Mouse (Mus musculus): Measurements from ENCODE around the gene 6030458C11Rik.

The 6030458C11Rik gene

DNA sequence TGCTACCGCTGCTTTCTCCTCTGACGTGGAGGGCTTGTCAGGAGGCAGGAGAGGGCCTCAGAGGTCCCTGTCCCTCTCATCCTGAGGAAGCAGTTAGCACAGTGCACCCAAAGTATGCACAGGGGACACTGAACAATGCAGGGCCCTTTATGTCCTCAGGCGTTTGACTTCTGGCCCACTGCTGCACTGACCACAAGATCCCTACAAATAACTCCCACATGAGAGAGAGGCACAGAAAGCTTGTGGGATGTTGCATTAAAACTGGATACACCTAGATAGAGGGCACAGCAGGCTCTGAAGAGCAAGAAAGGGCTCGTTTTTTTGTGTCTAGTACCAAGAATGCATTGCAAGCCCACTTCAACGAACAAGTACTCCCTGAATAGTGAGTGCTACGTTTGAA lies 30.1 kb downstream of the 6030458C11Rik start:
- TF ChIP-seq GATA4 (IDR thresholded peaks at IDR 0.05; ENCODE audit: insufficient replicate concordance, low read length) = no peak

- no peak for TF ChIP-seq GATA4 (IDR thresholded peaks at IDR 0.05; ENCODE audit: insufficient replicate concordance, low read length)
These were observed 35.0 kb downstream of the 6030458C11Rik start for GRCm38 (mm10) chr15:12789406-12789867.

DNA sequence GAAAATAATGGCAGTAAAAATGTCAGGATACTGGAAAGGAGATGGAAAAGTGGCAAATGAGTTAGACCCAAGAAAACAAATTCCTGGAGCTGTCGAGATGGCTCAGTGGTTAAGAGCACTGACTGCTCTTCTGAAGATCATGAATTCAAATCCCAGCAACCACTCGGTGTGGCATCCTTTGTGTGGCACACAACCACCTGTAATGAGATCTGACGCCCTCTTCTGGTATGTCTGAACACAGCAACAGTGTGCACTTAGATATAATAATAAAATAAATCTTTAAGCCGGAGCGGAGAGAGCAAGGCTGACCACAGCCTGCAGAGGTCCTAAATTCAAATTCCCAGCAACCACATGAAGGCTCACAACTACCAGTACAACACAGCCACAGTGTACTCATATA lies 35.9 kb downstream of the 6030458C11Rik start:
- no peak for TF ChIP-seq GATA4 (IDR thresholded peaks at IDR 0.05; ENCODE audit: insufficient replicate concordance, low read length)

DNA sequence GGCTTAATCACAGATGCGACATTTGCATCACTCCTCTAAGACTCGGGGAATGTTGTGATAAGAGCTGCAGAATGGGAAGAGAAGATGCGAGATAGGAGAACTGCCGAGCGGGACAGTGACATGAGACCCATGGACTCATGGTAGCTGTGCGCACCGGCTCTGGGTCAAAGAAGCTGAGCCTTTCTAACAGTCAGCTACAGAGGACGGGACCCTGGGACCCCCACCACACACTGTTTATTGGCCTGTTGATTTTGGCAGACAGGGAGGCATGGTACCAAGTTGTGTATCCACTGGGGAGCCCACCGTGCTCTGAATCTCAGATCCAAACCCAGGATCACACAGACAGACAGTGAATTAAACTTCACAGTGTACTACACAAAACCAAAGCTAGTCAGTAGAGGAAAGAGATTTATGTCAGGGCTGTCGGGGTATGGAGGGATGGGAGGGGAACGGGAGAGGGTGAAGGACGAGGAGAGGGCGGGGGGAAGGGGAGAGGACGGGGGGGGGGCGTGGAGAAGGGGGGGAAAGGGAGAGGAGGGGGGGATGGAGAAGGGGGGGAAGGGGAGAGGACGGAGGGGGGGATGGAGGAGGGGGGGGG lies 42.6 kb downstream of the 6030458C11Rik start:
- TF ChIP-seq GATA4 (IDR thresholded peaks at IDR 0.05; ENCODE audit: insufficient replicate concordance, low read length) = no peak

DNA sequence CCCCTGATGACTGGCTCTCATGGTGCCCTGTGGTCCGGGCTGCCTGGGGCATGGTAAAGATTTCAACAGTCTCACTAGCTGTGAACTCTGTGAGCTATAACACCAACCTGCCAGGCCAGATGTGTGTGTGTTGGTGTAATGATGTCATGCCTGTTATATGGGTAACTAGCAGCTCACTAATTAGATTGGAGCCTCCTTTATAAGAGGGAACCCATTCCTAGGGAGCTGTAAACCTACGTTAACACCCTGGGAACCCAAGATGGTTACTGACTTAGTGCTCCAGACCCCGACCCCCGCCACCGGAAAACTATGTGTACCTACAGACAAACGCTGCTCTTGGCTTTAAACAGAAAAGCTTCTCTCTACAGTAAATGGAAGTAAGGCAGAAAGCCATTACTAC lies 43.2 kb downstream of the 6030458C11Rik start:
- no peak for TF ChIP-seq GATA4 (IDR thresholded peaks at IDR 0.05; ENCODE audit: insufficient replicate concordance, low read length)

DNA sequence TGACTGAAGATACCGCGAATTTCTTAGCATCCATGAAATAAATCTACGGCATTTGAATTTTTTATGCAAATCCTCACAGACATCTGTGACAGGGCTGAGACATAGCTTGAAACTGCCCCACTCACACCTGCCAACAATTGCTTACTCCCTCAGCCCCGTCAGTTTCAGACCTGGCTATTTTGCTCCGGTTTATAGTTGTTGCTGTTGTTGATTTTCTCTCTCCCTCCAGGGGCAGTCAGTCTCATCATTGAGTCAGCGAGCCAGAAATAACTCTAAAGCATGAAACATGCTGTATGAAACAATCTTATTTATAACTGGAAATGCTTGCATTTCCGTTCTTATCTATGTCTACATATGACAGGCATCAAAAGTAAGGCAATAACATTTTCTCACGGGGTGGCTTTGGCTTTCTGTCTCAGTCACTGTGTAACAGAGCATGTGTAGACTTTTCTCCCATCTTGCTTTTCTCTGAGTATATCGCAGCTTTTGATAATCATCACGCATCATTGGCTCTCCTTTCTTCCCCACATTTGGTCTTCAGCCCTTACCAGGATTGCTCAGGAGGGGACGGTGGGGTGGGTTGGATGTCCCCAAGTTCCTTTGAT lies 50.2 kb downstream of the 6030458C11Rik start:
- no peak for TF ChIP-seq GATA4 (IDR thresholded peaks at IDR 0.05; ENCODE audit: insufficient replicate concordance, low read length)

DNA sequence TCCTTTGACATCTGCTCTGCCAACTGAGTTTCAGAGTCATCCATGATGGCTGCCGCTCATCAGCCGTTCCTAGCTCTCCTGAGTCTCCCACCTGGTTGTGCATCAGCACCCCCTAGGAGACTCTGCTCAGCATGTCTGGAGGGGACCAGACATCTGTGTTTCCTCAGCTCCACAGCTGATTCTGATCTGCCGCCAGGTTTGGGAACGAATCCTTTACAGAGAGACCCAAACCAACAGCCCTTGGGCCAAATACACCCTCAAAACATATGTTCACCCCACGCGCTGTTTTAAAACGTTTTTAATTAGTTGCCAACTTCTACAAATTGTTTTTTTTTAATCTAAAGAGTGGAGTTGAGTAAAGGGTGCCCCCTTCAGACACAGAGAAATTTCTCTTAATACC lies 53.5 kb downstream of the 6030458C11Rik start:
- TF ChIP-seq GATA4 (IDR thresholded peaks at IDR 0.05; ENCODE audit: insufficient replicate concordance, low read length) = no peak

GRCm38 (mm10) chr15:12766848-12767247 lies 57.6 kb downstream of the 6030458C11Rik start:
- no peak for TF ChIP-seq GATA4 (IDR thresholded peaks at IDR 0.05; ENCODE audit: insufficient replicate concordance, low read length)

GRCm38 (mm10) chr15:12763147-12763546 lies 61.3 kb downstream of the 6030458C11Rik start:
- no peak for TF ChIP-seq GATA4 (IDR thresholded peaks at IDR 0.05; ENCODE audit: insufficient replicate concordance, low read length)

- no peak for TF ChIP-seq GATA4 (IDR thresholded peaks at IDR 0.05; ENCODE audit: insufficient replicate concordance, low read length)
These were observed 62.1 kb downstream of the 6030458C11Rik start for GRCm38 (mm10) chr15:12762258-12762913.

- no peak for TF ChIP-seq GATA4 (IDR thresholded peaks at IDR 0.05; ENCODE audit: insufficient replicate concordance, low read length)
These were observed 63.7 kb downstream of the 6030458C11Rik start for GRCm38 (mm10) chr15:12760747-12761146.

GRCm38 (mm10) chr15:12758461-12758860 lies 66.0 kb downstream of the 6030458C11Rik start:
- no peak for TF ChIP-seq GATA4 (IDR thresholded peaks at IDR 0.05; ENCODE audit: insufficient replicate concordance, low read length)

Measured in liver, adult (tissue).